Mouse (Mus musculus) lung, postnatal 0 days (tissue): ENCODE measurements around the gene AW146154. TPM values are rescaled to one million over a fixed set of nuclear protein-coding genes. Genes with fewer than 3 reads are reported as not detected.
"Not testable (repeated sequence)": the region's sequence is repeated elsewhere in the genome, so short reads cannot be mapped to it uniquely, and the experiment has no call there.

Experiments
- ATAC-seq: fragments of 200-750 bp; cut with Nextera tagmentation; 2 replicates; pipeline ENCODE4 v1.8.0; 2017; ENCODE audit warnings: moderate library complexity
- DNase-seq: peaks from one replicate; pipeline ENCODE4 v3.0.0-alpha.2; 2016; ENCODE audit warnings: low spot score
- H3K27ac ChIP-seq: fragments of 300-500 bp; sonication (generic); 2 replicates; pipeline ENCODE4 v1.5.1; 2014; ENCODE audit warnings: antibody characterized with exemption, mild to moderate bottlenecking, low read length, mixed read lengths
- H3K27me3 ChIP-seq: fragments of 300-500 bp; sonication (generic); replicated peaks from 2 replicates; pipeline ENCODE4 v1.6.1; 2014; ENCODE audit warnings: low read length, mixed read lengths; ENCODE audit not compliant: insufficient read depth
- H3K36me3 ChIP-seq: fragments of 300-500 bp; sonication (generic); 2 replicates; pipeline ENCODE4 v1.6.1; 2014; ENCODE audit warnings: low read length, mixed read lengths; ENCODE audit not compliant: insufficient read depth
- H3K4me1 ChIP-seq: fragments of 300-500 bp; sonication (generic); 2 replicates; pipeline ENCODE4 v1.6.1; 2014; ENCODE audit warnings: antibody characterized with exemption, low read depth, low read length, mixed read lengths; ENCODE audit not compliant: insufficient read depth
- H3K4me2 ChIP-seq: fragments of 300-500 bp; sonication (generic); replicated peaks from 2 replicates; pipeline ENCODE4 v1.6.1; 2014; ENCODE audit warnings: low read depth, mild to moderate bottlenecking, low read length, moderate library complexity, mixed read lengths
- H3K4me3 ChIP-seq: fragments of 300-500 bp; sonication (generic); 2 replicates; pipeline ENCODE4 v1.5.1; 2014; ENCODE audit warnings: low read depth, low read length
- H3K9ac ChIP-seq: fragments of 300-500 bp; sonication (generic); replicated peaks from 2 replicates; pipeline ENCODE4 v1.6.1; 2014; ENCODE audit warnings: low read depth, mild to moderate bottlenecking
- H3K9me3 ChIP-seq: fragments of 300-500 bp; sonication (generic); 2 replicates; pipeline ENCODE4 v1.6.1; 2016; ENCODE audit warnings: low read length, mixed read lengths
- CTCF ChIP-seq: IDR thresholded peaks from 2 replicates; pipeline ENCODE4 v1.5.1; 2016; ENCODE audit warnings: antibody characterized with exemption, mild to moderate bottlenecking
- EP300 ChIP-seq: IDR thresholded peaks from 2 replicates; pipeline ENCODE4 v1.6.1; 2016; ENCODE audit warnings: antibody characterized with exemption, mild to moderate bottlenecking, control low read depth
- WGBS: fragments of 180-500 bp; shearing (Covaris S2); extraction: QIAGEN DNeasy Blood & Tissue Kit; methylation state at CpG from one replicate; pipeline ENCODE4 v1.1.7; 2014; 5-methylcytosine and 5-hydroxymethylcytosine counted together
- polyA plus RNA-seq: library from polyadenylated mRNA; unstranded; fragments of >200 nt; fragmentation: Nextera tagmentation; extraction: Ambion mirVana; gene quantifications from 2 replicates; pipeline ENCODE4 v1.2.1, GENCODE M21; 2015

AW146154 gene
- polyA plus RNA-seq, 1 experiment from 2014 or later: 5.9 TPM

GRCm38 (mm10) chr7:41497871-41498270 is 1.8 kb downstream of the AW146154 start:
- WGBS: 96% methylated on average over 2 of the region's 2 CpGs

DNA sequence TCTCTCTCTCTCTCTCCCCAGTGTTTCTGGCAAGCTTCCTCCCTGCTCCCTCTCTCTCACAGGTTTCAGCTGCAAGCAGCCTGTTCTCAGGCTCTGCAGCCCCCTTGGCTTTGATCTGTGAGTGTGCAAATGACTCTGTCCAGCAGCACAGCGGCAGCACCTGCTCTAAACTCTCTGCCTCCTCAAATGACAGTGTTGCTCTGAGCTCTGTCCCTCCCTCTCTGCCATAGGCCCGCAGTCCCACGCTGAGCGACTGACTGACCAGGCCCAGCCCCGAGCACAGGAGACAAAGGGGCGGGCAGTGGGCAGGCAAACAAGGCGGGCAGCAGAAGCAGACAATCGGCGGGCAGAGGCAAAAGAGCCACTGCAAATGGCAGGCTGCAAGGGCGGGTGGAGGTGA is 47.8 kb downstream of the AW146154 start:
- ATAC-seq: no peak
- Histone ChIP-seq H3K4me1 (no peaks in the 10 kb centered on the region), H3K4me2 (no peak overlapping the region)

More at GRCm38 (mm10) chr7:41497871-41498270, 1.8 kb downstream of the AW146154 start:
- H3K9ac ChIP-seq: no peak overlapping the region
- TF ChIP-seq CTCF (no peak), EP300 (no peak)
- H3K4me2 ChIP-seq: no peak overlapping the region
- H3K4me3 ChIP-seq: no peak overlapping the region
- no peaks in the 10 kb centered on the region for H3K27me3 ChIP-seq
- DNase-seq (no peak), ATAC-seq (no peak)
- H3K27ac ChIP-seq: no peak overlapping the region
- H3K9me3 ChIP-seq: no peaks in the 10 kb centered on the region
- no peaks in the 10 kb centered on the region for H3K4me1 ChIP-seq
- no peaks in the 10 kb centered on the region for H3K36me3 ChIP-seq

GRCm38 (mm10) chr7:41448596-41448995 is 51.1 kb downstream of the AW146154 start, which contains the start of gene Vmn2r57:
Gene Vmn2r57, minus strand, starts transcription at chr7:41448696.
- DNase-seq, ATAC-seq: not testable (repeated sequence)
- 59% methylated on average over 1 of the region's 1 CpGs for whole genome bisulfite sequencing

More for the DNA sequence above, 47.8 kb downstream of the AW146154 start:
- no peak for TF ChIP-seq CTCF
- TF ChIP-seq EP300: no peak
- DNase-seq: no peak
- H3K9ac ChIP-seq: no peak overlapping the region
- H3K36me3 ChIP-seq: no peaks in the 10 kb centered on the region
- H3K27me3 ChIP-seq: no peaks in the 10 kb centered on the region
- WGBS: 5% methylated on average over 10 of the region's 10 CpGs
- H3K27ac ChIP-seq: no peak overlapping the region
- H3K9me3 ChIP-seq: no peaks in the 10 kb centered on the region
- H3K4me3 ChIP-seq: no peak overlapping the region

More at GRCm38 (mm10) chr7:41448596-41448995, 51.1 kb downstream of the AW146154 start, which contains the start of gene Vmn2r57:
- not testable (repeated sequence) for H3K4me3 ChIP-seq, H3K27ac ChIP-seq, H3K27me3 ChIP-seq, H3K4me1 ChIP-seq, H3K36me3 ChIP-seq, H3K9ac ChIP-seq, H3K9me3 ChIP-seq, H3K4me2 ChIP-seq

Other genes starting within 250 kb of the AW146154 start
- gene AI987944, start 106.5 kb downstream of the AW146154 start, polyA plus RNA-seq: 12.6 and 13.0 TPM in 2 replicates
- gene Vmn2r57, start 51.2 kb downstream of the AW146154 start, polyA plus RNA-seq: 0.05 TPM in 1 of 2 replicates, not detected in the other
- 0.04 TPM in 1 of 2 replicates, not detected in the other for gene Gm20449, start 473 bp downstream of the AW146154 start, polyA plus RNA-seq
- gene Gm6871, start 73.8 kb upstream of the AW146154 start, polyA plus RNA-seq: not detected in 2 replicates
- 4.7 and 4.8 TPM in 2 replicates for gene 2610021A01Rik, start 99.3 kb upstream of the AW146154 start, polyA plus RNA-seq
- 5.5 and 6.7 TPM in 2 replicates for gene Zfp788, start 133.3 kb upstream of the AW146154 start, polyA plus RNA-seq